ENCODE assay signal across 8 mouse cellular contexts in genomic region chr1:59256751-59257231, GRCm38 (mm10). TPM values are rescaled to one million over a fixed set of nuclear protein-coding genes. Genes with fewer than 3 reads are reported as not detected.
DNase-seq lines count a peak whose midpoint lies in the region; ATAC-seq lines count a peak whose summit lies in the region.

Cdk15 (plus strand) TSS chr1:59256906.

- no peak for DNase-seq in lung, postnatal 14 days
- DNase-seq in adrenal gland, postnatal 10 days, result peak; percentile 31
- no peak for DNase-seq in right cerebral cortex, adult 18-20 months
- DNase-seq in layer of hippocampus, adult 18-20 months (ENCODE audit: low spot score in 2 of 2), result no peak

- H3K4me2 ChIP-seq in lung, embryonic 15.5 days, result no peak within 1 kb of the TSS
- H3K4me2 ChIP-seq in intestine, embryonic 15.5 days (replicated peaks), result peak within 1 kb of the TSS; percentile 22
- H3K4me2 ChIP-seq in neural tube, embryonic 14.5 days (ENCODE audit: low read depth, low read length), result peak within 1 kb of the TSS; percentile 16; the same call in 1 of the 2 replicates

- no peaks in the 10 kb centered on the region for H3K36me3 ChIP-seq in lung, embryonic 15.5 days
- H3K36me3 ChIP-seq in intestine, embryonic 15.5 days, result no peaks in the 10 kb centered on the region
- no peaks in the 10 kb centered on the region for H3K36me3 ChIP-seq in neural tube, embryonic 14.5 days (ENCODE audit: control insufficient read depth, insufficient read depth, low read length)

- WGBS in lung, embryonic 15.5 days, result 15% methylated on average over 13 of the region's 13 CpGs
- 16% methylated on average over 13 of the region's 13 CpGs for WGBS in intestine, embryonic 15.5 days
- WGBS in neural tube, embryonic 14.5 days, result 9% methylated on average over 13 of the region's 13 CpGs

- H3K9ac ChIP-seq in lung, embryonic 15.5 days, result no peak within 1 kb of the TSS
- H3K9ac ChIP-seq in intestine, embryonic 15.5 days, result no peak within 1 kb of the TSS
- no peak within 1 kb of the TSS for H3K9ac ChIP-seq in neural tube, embryonic 14.5 days (replicated peaks; ENCODE audit: low read depth, low read length)

- 0 out of 2 replicates have a peak, but pooled peaks cover 3% of the 10 kb centered on the region for H3K4me1 ChIP-seq in lung, embryonic 15.5 days
- H3K4me1 ChIP-seq in intestine, embryonic 15.5 days (replicated peaks), result no peaks in the 10 kb centered on the region
- H3K4me1 ChIP-seq in neural tube, embryonic 14.5 days (ENCODE audit: control insufficient read depth, insufficient read depth, low read length), result peaks cover 6% of the 10 kb centered on the region; the same call in 1 of the 2 replicates

- H3K4me3 ChIP-seq in lung, embryonic 15.5 days, result no peak within 1 kb of the TSS
- no peak within 1 kb of the TSS for H3K4me3 ChIP-seq in intestine, embryonic 15.5 days (replicated peaks)
- no peak within 1 kb of the TSS for H3K4me3 ChIP-seq in neural tube, embryonic 14.5 days (ENCODE audit: low read depth, low read length)

- no peaks in the 10 kb centered on the region for H3K27me3 ChIP-seq in lung, embryonic 15.5 days
- H3K27me3 ChIP-seq in intestine, embryonic 15.5 days (replicated peaks), result no peaks in the 10 kb centered on the region
- H3K27me3 ChIP-seq in neural tube, embryonic 14.5 days (ENCODE audit: control insufficient read depth, insufficient read depth, low read length), result no peaks in the 10 kb centered on the region

- peak; percentile 11; the same call in 1 of the 2 replicates for ATAC-seq in lung, embryonic 15.5 days (ENCODE audit: borderline replicate concordance, extremely low read depth, low FRiP score, low TSS enrichment)
- ATAC-seq in intestine, embryonic 15.5 days, result no peak
- peak; percentile 65 for ATAC-seq in neural tube, embryonic 14.5 days (ENCODE audit: low read depth)
- ATAC-seq in cerebellum, adult (ENCODE audit: insufficient number of reproducible peaks, low FRiP score, low TSS enrichment), result no peak

- H3K27ac ChIP-seq in lung, embryonic 15.5 days, result no peak within 1 kb of the TSS
- no peak within 1 kb of the TSS for H3K27ac ChIP-seq in intestine, embryonic 15.5 days
- H3K27ac ChIP-seq in neural tube, embryonic 14.5 days (ENCODE audit: low read depth, low read length), result no peak within 1 kb of the TSS

- H3K9me3 ChIP-seq in lung, embryonic 15.5 days, result no peaks in the 10 kb centered on the region
- H3K9me3 ChIP-seq in intestine, embryonic 15.5 days, result no peaks in the 10 kb centered on the region
- H3K9me3 ChIP-seq in neural tube, embryonic 14.5 days (ENCODE audit: control insufficient read depth, low read length), result no peaks in the 10 kb centered on the region

RNA-seq across cellular contexts. Expression of gene Cdk15, which starts in this region (rescaled TPM):
- polyA plus RNA-seq in lung, embryonic 15.5 days (2015; fragmentation: Nextera tagmentation; extraction: Ambion mirVana), result 0.18 TPM in 1 of 2 replicates, not detected in the other
- total RNA-seq in adrenal gland, postnatal 10 days (2021), result not detected
- polyA plus RNA-seq in intestine, embryonic 15.5 days (2015; fragmentation: Nextera tagmentation; extraction: Ambion mirVana), result 0.20 and 0.63 TPM in 2 replicates
- polyA plus RNA-seq in neural tube, embryonic 14.5 days (2014; fragmentation: Nextera tagmentation; extraction: Ambion mirVana), result 1.0 and 1.8 TPM in 2 replicates
- under 1 TPM; 0.42 to 0.53 TPM for total RNA-seq in layer of hippocampus, adult 18-20 months (2021)

Comparison
In these comparisons a context has a peak if more than half of its experiments do, and no peak if none do; other contexts are left out.
1. Peak in ATAC-seq in lung, embryonic 15.5 days; RNA of the gene not detected or under 1 TPM.
2. Peak in DNase-seq in adrenal gland, postnatal 10 days; RNA of the gene not detected or under 1 TPM.